Mouse (Mus musculus) myocyte (in vitro differentiated cells): Measurements from ENCODE around the gene Trpm5. TPM values are rescaled to one million over a fixed set of nuclear protein-coding genes. Genes with fewer than 3 reads are reported as not detected.

Experiments used
- H3K27me3 ChIP-seq: one replicate; pipeline ENCODE4 v1.6.1; 2011; ENCODE audit not compliant: control insufficient read depth, insufficient read depth, insufficient read length
- H3K36me3 ChIP-seq: one replicate; pipeline ENCODE4 v1.6.1; 2011; ENCODE audit not compliant: control insufficient read depth, insufficient read depth
- H3K4me2 ChIP-seq: one replicate; pipeline ENCODE4 v1.6.1; 2011; ENCODE audit warnings: low read depth, control low read depth
- H3K4me3 ChIP-seq: one replicate; pipeline ENCODE4 v1.5.1; 2011; ENCODE audit warnings: mild to moderate bottlenecking, control low read depth, moderate library complexity
- H3K79me2 ChIP-seq: one replicate; pipeline ENCODE4 v1.6.1; 2011; ENCODE audit not compliant: control insufficient read depth, insufficient read depth
- H3ac ChIP-seq: one replicate; pipeline ENCODE4 v1.6.1; 2011; ENCODE audit not compliant: control insufficient read depth, insufficient read length
- CEBPB ChIP-seq: IDR thresholded peaks from 2 replicates; pipeline ENCODE4 v1.6.1; 2011; ENCODE audit warnings: mild to moderate bottlenecking, moderate library complexity; ENCODE audit not compliant: poor library complexity, insufficient read depth, severe bottlenecking
- E2F4 ChIP-seq: IDR thresholded peaks from one replicate; pipeline ENCODE4 v1.6.1; 2011; ENCODE audit warnings: mild to moderate bottlenecking, control low read depth, moderate library complexity; ENCODE audit not compliant: insufficient read depth
- MAX ChIP-seq: IDR thresholded peaks from one replicate; pipeline ENCODE4 v1.6.1; 2011; ENCODE audit warnings: low read depth, mild to moderate bottlenecking, control low read depth
- MYOD1 ChIP-seq, 3 experiments: IDR thresholded peaks; one replicate each; pipeline ENCODE4 v1.6.1; 2011; ENCODE audit warnings: control low read depth in 2 of 3, low read depth in 2 of 3, mild to moderate bottlenecking in 2 of 3, moderate library complexity in 1 of 3; ENCODE audit not compliant: insufficient read length in 2 of 3, control insufficient read depth in 1 of 3
- MYOG ChIP-seq, 3 experiments: IDR thresholded peaks; one replicate each; pipeline ENCODE4 v1.6.1; 2011; ENCODE audit warnings: control low read depth in 2 of 3, low read depth in 2 of 3, mild to moderate bottlenecking in 2 of 3; ENCODE audit not compliant: insufficient read length in 2 of 3, control insufficient read depth in 1 of 3, insufficient read depth in 1 of 3
- POLR2A ChIP-seq: IDR thresholded peaks from one replicate; pipeline ENCODE4 v1.6.1; 2011; ENCODE audit warnings: low read depth, mild to moderate bottlenecking, control low read depth, moderate library complexity; ENCODE audit not compliant: insufficient read length
- POLR2AphosphoS2 ChIP-seq: IDR thresholded peaks from one replicate; pipeline ENCODE4 v1.6.1; 2011; ENCODE audit warnings: low read depth, control low read depth; ENCODE audit not compliant: insufficient read length
- REST ChIP-seq: IDR thresholded peaks from one replicate; pipeline ENCODE4 v1.6.1; 2011; ENCODE audit warnings: mild to moderate bottlenecking, control low read depth, moderate library complexity; ENCODE audit not compliant: insufficient read depth, insufficient read length
- SRF ChIP-seq: IDR thresholded peaks from one replicate; pipeline ENCODE4 v1.6.1; 2011; ENCODE audit warnings: low read depth; ENCODE audit not compliant: control insufficient read depth, insufficient read length
- TCF12 ChIP-seq: IDR thresholded peaks from one replicate; pipeline ENCODE4 v1.6.1; 2011; ENCODE audit warnings: mild to moderate bottlenecking, control low read depth; ENCODE audit not compliant: poor library complexity, insufficient read depth, severe bottlenecking
- TCF3 ChIP-seq: IDR thresholded peaks from one replicate; pipeline ENCODE4 v1.6.1; 2011; ENCODE audit warnings: low read depth, control low read depth; ENCODE audit not compliant: insufficient read length
- USF1 ChIP-seq: IDR thresholded peaks from one replicate; pipeline ENCODE4 v1.6.1; 2011; ENCODE audit warnings: low read depth, mild to moderate bottlenecking, control low read depth, moderate library complexity
- polyA plus RNA-seq: library from polyadenylated mRNA; unstranded; fragments of >200 nt; fragmentation: generic; extraction: Trizol; gene quantifications from one replicate; pipeline ENCODE4 v1.2.1, GENCODE M21; 2012; ENCODE audit warnings: missing spikeins

The Trpm5 gene
- polyA plus RNA-seq, 1 experiment = 6.9 TPM

- TF ChIP-seq TCF3 (no peak), MYOD1 (IDR thresholded peaks at IDR 0.05; ENCODE audit: control insufficient read depth in 1 of 3, insufficient read length in 2 of 3, low read depth in 2 of 3) (peak in 1 of 3 experiments; percentile 39), USF1 (no peak), TCF12 (no peak), SRF (peak; percentile 43)
- H3K27me3 ChIP-seq = no peaks in the 10 kb centered on the region
- no peaks in the 10 kb centered on the region for H3K36me3 ChIP-seq
- peaks cover 23% of the 10 kb centered on the region for H3K79me2 ChIP-seq
- H3K4me2 ChIP-seq = peak overlapping the region; percentile 24
- H3ac ChIP-seq = no peak overlapping the region
- H3K4me3 ChIP-seq = no peak overlapping the region
Measured at GRCm38 (mm10) chr7:143049841-143050816, 44.3 kb downstream of the Trpm5 start.

GRCm38 (mm10) chr7:143049331-143049730 is 45.1 kb downstream of the Trpm5 start:
- Histone ChIP-seq H3K79me2 (peaks cover 15% of the 10 kb centered on the region), H3K4me2 (no peak overlapping the region), H3K4me3 (no peak overlapping the region), H3K36me3 (no peaks in the 10 kb centered on the region), H3ac (no peak overlapping the region), H3K27me3 (no peaks in the 10 kb centered on the region)
- TF ChIP-seq USF1 (no peak), POLR2A (no peak), POLR2AphosphoS2 (no peak), MYOD1 (IDR thresholded peaks at IDR 0.05; ENCODE audit: control insufficient read depth in 1 of 3, insufficient read length in 2 of 3, low read depth in 2 of 3) (no peak), SRF (no peak), E2F4 (no peak)

- Histone ChIP-seq H3K36me3 (no peaks in the 10 kb centered on the region), H3K4me2 (no peak overlapping the region), H3K79me2 (no peaks in the 10 kb centered on the region), H3ac (no peak overlapping the region), H3K4me3 (no peak overlapping the region), H3K27me3 (no peaks in the 10 kb centered on the region)
- no peak for TF ChIP-seq MYOD1 (IDR thresholded peaks at IDR 0.05; ENCODE audit: control insufficient read depth in 1 of 3, insufficient read length in 2 of 3, low read depth in 2 of 3)
- no peak for TF ChIP-seq MYOG (IDR thresholded peaks at IDR 0.05; ENCODE audit: control insufficient read depth in 1 of 3, insufficient read depth in 1 of 3, insufficient read length in 2 of 3, low read depth in 2 of 3)
- no peak for TF ChIP-seq REST
- TF ChIP-seq MAX = no peak
Measured at GRCm38 (mm10) chr7:143046358-143046757, 48.1 kb downstream of the Trpm5 start.

GRCm38 (mm10) chr7:143044826-143045206 is 49.6 kb downstream of the Trpm5 start:
- no peaks in the 10 kb centered on the region for H3K36me3 ChIP-seq
- H3K4me3 ChIP-seq = no peak overlapping the region
- H3K4me2 ChIP-seq = no peak overlapping the region
- TF ChIP-seq E2F4 (no peak), MYOG (IDR thresholded peaks at IDR 0.05; ENCODE audit: control insufficient read depth in 1 of 3, insufficient read depth in 1 of 3, insufficient read length in 2 of 3, low read depth in 2 of 3) (no peak), POLR2A (no peak), USF1 (no peak), TCF12 (no peak), POLR2AphosphoS2 (no peak), MYOD1 (IDR thresholded peaks at IDR 0.05; ENCODE audit: control insufficient read depth in 1 of 3, insufficient read length in 2 of 3, low read depth in 2 of 3) (no peak), TCF3 (no peak)
- H3ac ChIP-seq = no peak overlapping the region
- H3K27me3 ChIP-seq = no peaks in the 10 kb centered on the region
- H3K79me2 ChIP-seq = no peaks in the 10 kb centered on the region

- H3K4me3 ChIP-seq = no peak overlapping the region
- no peaks in the 10 kb centered on the region for H3K36me3 ChIP-seq
- TF ChIP-seq MYOD1 (IDR thresholded peaks at IDR 0.05; ENCODE audit: control insufficient read depth in 1 of 3, insufficient read length in 2 of 3, low read depth in 2 of 3) (no peak), POLR2AphosphoS2 (no peak), MAX (no peak), POLR2A (no peak), USF1 (no peak), SRF (no peak), TCF12 (no peak), REST (no peak), MYOG (IDR thresholded peaks at IDR 0.05; ENCODE audit: control insufficient read depth in 1 of 3, insufficient read depth in 1 of 3, insufficient read length in 2 of 3, low read depth in 2 of 3) (no peak), CEBPB (no peak), TCF3 (no peak), E2F4 (no peak)
- no peak overlapping the region for H3K4me2 ChIP-seq
- H3ac ChIP-seq = no peak overlapping the region
- H3K79me2 ChIP-seq = no peaks in the 10 kb centered on the region
- no peaks in the 10 kb centered on the region for H3K27me3 ChIP-seq
Measured at GRCm38 (mm10) chr7:143044049-143044825, 50.2 kb downstream of the Trpm5 start.
